In genomic region chr13:56258196-56259020, GRCm38 (mm10) we compare ENCODE assay signal across 9 mouse cellular contexts. TPM values are rescaled to one million over a fixed set of nuclear protein-coding genes. Genes with fewer than 3 reads are reported as not detected.
A peak's percentile ranks its signal among the peaks of the same experiment; 100 is the strongest.
DNase-seq lines count a peak whose midpoint lies in the region; ATAC-seq and TF ChIP-seq lines count a peak whose summit lies in the region.
"Had no signal": no experiment of that assay in that cellular context is flagged by ENCODE, and none has a peak within 500 bp of the region (broad histone marks: within the 10 kb centered on the region; RNA-seq: fewer than 3 reads in every experiment).

No protein-coding gene starts in this region.

- peaks cover 6% of the 10 kb centered on the region for H3K4me1 ChIP-seq in testis, adult 2 months (ENCODE audit: control insufficient read depth, insufficient read depth, low read length)
- peaks cover 4% of the 10 kb centered on the region; the same call in 1 of the 2 replicates for H3K4me1 ChIP-seq in limb, embryonic 14.5 days (ENCODE audit: control insufficient read depth, insufficient read depth, low read length)

- H3K27me3 ChIP-seq in testis, adult 2 months (ENCODE audit: control insufficient read depth, insufficient read depth, low read length), result peaks cover 12% of the 10 kb centered on the region
- peaks cover 91% of the 10 kb centered on the region for H3K27me3 ChIP-seq in limb, embryonic 14.5 days (ENCODE audit: control insufficient read depth, insufficient read depth, low read length)

- H3K9me3 ChIP-seq in limb, embryonic 14.5 days (ENCODE audit: control insufficient read depth, low read length), result no peaks in the 10 kb centered on the region

- no peak for TF ChIP-seq CTCF in gastrocnemius, adult 2 months (IDR thresholded peaks at IDR 0.05)
- TF ChIP-seq CTCF in testis, adult 2 months (IDR thresholded peaks at IDR 0.05; ENCODE audit: control insufficient read depth, insufficient read depth, insufficient replicate concordance, low read depth, low read length), result no peak

- ATAC-seq in limb, embryonic 14.5 days (ENCODE audit: low FRiP score, low read depth), result no peak
- no peak for ATAC-seq in granulocyte monocyte progenitor cell, adult 5-6 weeks (replicated peaks; ENCODE audit: poor library complexity, severe bottlenecking)

- H3K4me2 ChIP-seq in limb, embryonic 14.5 days (replicated peaks; ENCODE audit: low read depth, low read length, severe bottlenecking), result peak overlapping the region; percentile 39

- H3K9ac ChIP-seq in limb, embryonic 14.5 days (ENCODE audit: low read depth, low read length, severe bottlenecking), result no peak overlapping the region

- no peak overlapping the region for H3K27ac ChIP-seq in gastrocnemius, adult 2 months
- H3K27ac ChIP-seq in testis, adult 2 months (ENCODE audit: control insufficient read depth, insufficient read depth, low read depth, low read length), result no peak overlapping the region
- no peak overlapping the region for H3K27ac ChIP-seq in limb, embryonic 14.5 days (replicated peaks; ENCODE audit: low read depth, low read length)

- no peak for TF ChIP-seq POLR2A in testis, adult 2 months (IDR thresholded peaks at IDR 0.05; ENCODE audit: control insufficient read depth, low read depth, low read length)
- TF ChIP-seq POLR2A in limb, embryonic 14.5 days (IDR thresholded peaks at IDR 0.05; ENCODE audit: borderline replicate concordance, extremely low read depth, insufficient read depth, insufficient read length), result no peak

- H3K36me3 ChIP-seq in testis, adult 2 months (ENCODE audit: control insufficient read depth, insufficient read depth, low read length), result no peaks in the 10 kb centered on the region
- H3K36me3 ChIP-seq in limb, embryonic 14.5 days (ENCODE audit: control insufficient read depth, insufficient read depth, low read length), result no peaks in the 10 kb centered on the region

- peak overlapping the region; percentile 39 for H3K4me3 ChIP-seq in gastrocnemius, adult 2 months
- H3K4me3 ChIP-seq in testis, adult 2 months (ENCODE audit: control insufficient read depth, low read depth, low read length), result peak overlapping the region; percentile 41; the same call in 1 of the 2 replicates
- H3K4me3 ChIP-seq in limb, embryonic 14.5 days (replicated peaks; ENCODE audit: low read length), result peak overlapping the region; percentile 27

- intact Hi-C loops in gastrocnemius, adult 2 months (cut with DNase I), result no loop called here

- under 1% methylated on average over 52 of the region's 52 CpGs for WGBS in limb, embryonic 14.5 days

- peak; percentile 21 for DNase-seq in gastrocnemius, adult 2 months
- no peak for DNase-seq in gastrocnemius, adult 8-10 months (ENCODE audit: low spot score in 2 of 2)
- DNase-seq in testis, postnatal 14 days (ENCODE audit: low spot score), result no peak
- DNase-seq in limb, embryonic 14.5 days (ENCODE audit: low spot score), result no peak
- no peak for DNase-seq in layer of hippocampus, postnatal 25 days (ENCODE audit: extremely low spot score in 1 of 2, low spot score in 1 of 2)
- no peak for DNase-seq in urinary bladder, postnatal 14 days (ENCODE audit: low spot score)

RNA-seq across cellular contexts. Expression of gene Neurog1, which starts 6.4 kb away (rescaled TPM):
- total RNA-seq in gastrocnemius, adult 2 months (2021), result not detected
- not detected for total RNA-seq in gastrocnemius, adult 8-10 months (2022)
- polyA plus RNA-seq in testis, adult 2 months (2012; rRNA removed), result 0.90 and 1.1 TPM in 2 replicates
- polyA plus RNA-seq in limb, embryonic 14.5 days (2012; rRNA removed), result 0.04 and 0.06 TPM in 2 replicates
- polyA plus RNA-seq in limb, embryonic 14.5 days (2014; fragmentation: Nextera tagmentation; extraction: Ambion mirVana), result not detected in 2 replicates
- total RNA-seq in granulocyte monocyte progenitor cell, adult 5-6 weeks (2014; fragmentation: Nextera tagmentation), result not detected in 2 replicates
- not detected in 2 replicates for total RNA-seq in granulocyte monocyte progenitor cell, adult 5-6 weeks (2017)
- under 1 TPM; 0.21 to 0.25 TPM for total RNA-seq in layer of hippocampus, postnatal 25 days (2021)
- total RNA-seq: heart, postnatal 10 days had no signal

RNA-seq across cellular contexts. Expression of gene Cxcl14, which starts 37.9 kb away (rescaled TPM):
- total RNA-seq in gastrocnemius, adult 2 months (2021), result 10 to 100 TPM; 30.7 to 35.6 TPM
- total RNA-seq in gastrocnemius, adult 8-10 months (2022), result 10 to 100 TPM; 21.4 to 40.0 (median 28.6) TPM
- polyA plus RNA-seq in testis, adult 2 months (2012; rRNA removed), result 1.3 and 7.1 TPM in 2 replicates
- polyA plus RNA-seq in limb, embryonic 14.5 days (2012; rRNA removed), result 421 and 443 TPM in 2 replicates
- 474 and 556 TPM in 2 replicates for polyA plus RNA-seq in limb, embryonic 14.5 days (2014; fragmentation: Nextera tagmentation; extraction: Ambion mirVana)
- total RNA-seq in granulocyte monocyte progenitor cell, adult 5-6 weeks (2014; fragmentation: Nextera tagmentation), result 0.85 TPM in 1 of 2 replicates, not detected in the other
- total RNA-seq in granulocyte monocyte progenitor cell, adult 5-6 weeks (2017), result not detected in 2 replicates
- 100 to 1,000 TPM; 121 to 137 TPM for total RNA-seq in layer of hippocampus, postnatal 25 days (2021)

Comparison
In these comparisons a context has a peak if more than half of its experiments do, and no peak if none do; other contexts are left out.
1. RNA of gene Cxcl14, which starts 37.9 kb away (total RNA-seq): 121 to 137 TPM in layer of hippocampus, postnatal 25 days, 30.7 to 35.6 TPM in gastrocnemius, adult 2 months and 21.4 to 40.0 TPM in gastrocnemius, adult 8-10 months; 0.85 TPM in granulocyte monocyte progenitor cell, adult 5-6 weeks; every median in the first group is over 10 times any median in the second.
2. Peak in every context shown above with its lines, with median percentiles within 50 percentile points of each other: H3K4me3 ChIP-seq.